Mouse (Mus musculus): ENCODE measurements around the gene Acta2.

Gene Acta2

DNA sequence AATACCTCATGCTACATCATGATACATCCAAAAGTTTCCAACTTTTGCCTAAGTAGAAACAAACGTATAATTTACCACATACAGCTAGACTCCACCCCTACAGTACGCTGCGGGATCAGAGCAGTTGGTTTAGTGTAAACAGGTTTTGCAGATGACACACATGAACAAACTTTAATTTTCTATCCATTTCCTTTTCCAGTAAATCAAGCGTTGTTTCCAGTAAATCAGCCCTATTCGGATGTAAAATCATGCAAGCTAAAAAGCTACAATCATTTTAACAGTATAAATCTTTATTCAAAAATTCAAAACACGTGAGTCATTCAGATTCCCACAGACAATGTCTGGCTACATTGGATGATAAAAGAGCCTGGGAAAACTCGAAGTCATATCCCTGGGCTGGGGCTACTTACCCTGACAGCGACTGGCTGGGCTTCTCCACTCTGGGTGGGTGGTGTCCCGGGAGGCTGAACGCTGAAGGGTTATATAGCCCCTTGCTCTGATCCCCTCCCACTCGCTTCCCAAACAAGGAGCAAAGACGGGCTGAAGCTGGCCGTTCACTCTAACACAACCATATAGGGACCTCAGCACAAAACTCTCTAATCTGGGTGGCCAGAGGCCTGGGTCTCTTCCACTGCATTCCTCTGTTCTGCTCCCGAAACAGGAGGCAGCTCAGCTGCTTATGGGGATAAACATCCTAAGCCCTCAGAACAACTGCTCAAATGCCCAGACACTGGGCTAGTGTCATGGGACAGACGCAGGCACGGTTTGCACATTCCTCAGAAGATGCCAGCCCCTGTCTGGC lies at the start of gene Acta2:
Gene Acta2 (minus strand): TSS at position 711 of the 802 bp plus-strand sequence.
- DNase-seq, result no peak

DNA sequence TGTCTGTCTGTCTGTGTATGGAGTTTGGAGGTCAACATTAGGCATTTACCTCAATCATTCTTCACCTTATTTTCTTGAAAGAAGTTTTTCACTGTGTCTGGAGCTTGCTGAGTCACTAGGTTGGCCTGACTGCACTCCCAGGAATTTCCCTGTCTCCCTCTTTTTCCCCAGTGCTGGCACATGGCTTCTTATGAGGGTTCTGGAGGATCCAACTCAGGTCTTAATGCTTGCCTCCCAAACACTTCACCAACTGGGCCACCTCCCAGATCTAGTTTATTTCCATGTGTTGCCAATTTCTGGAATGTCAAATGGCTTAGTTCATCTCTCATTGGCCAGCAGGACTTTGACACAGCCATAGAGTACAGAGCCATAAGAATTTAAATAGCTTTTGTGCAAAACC lies 49.5 kb upstream of the Acta2 start:
- DNase-seq, result no peak

DNA sequence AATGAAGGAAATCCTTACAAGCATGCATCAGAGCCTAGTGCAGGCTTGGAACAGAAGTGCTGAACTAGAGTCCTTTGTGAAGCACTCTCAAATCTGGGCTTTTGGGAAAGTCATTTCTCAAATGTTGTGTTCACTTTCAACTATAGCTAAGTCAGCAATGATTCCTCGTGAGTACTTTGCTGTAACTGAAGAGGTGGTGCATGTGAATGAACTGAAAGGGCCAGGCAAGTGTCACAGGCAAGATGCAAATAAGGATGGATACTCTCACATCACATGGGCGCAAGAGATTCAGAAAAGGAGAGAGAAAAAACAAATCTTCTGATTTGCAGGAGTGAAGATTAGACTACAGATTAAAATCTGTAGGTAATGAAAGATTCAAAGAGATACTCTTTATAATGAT lies 45.0 kb upstream of the Acta2 start:
- no peak for DNase-seq

DNA sequence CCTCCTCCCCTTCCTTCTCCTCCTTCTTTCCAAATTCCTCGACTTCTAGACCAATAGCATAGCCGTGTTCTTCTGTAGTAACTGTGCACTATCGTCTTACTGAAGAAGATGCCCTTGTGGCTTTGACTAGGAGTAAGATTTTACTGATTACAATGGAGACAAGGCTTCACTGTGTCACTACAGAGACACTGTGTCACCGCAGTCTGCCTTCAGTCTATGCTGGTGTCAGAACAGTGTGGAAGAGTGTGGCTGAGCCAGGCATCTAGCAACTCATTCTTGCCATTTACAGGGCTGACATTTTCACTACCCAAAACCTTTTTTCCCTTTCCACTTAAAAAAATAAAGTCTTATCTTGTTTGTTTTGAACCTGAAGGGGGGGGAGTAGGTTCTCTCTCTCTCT lies 43.8 kb upstream of the Acta2 start:
- DNase-seq, result no peak

DNA sequence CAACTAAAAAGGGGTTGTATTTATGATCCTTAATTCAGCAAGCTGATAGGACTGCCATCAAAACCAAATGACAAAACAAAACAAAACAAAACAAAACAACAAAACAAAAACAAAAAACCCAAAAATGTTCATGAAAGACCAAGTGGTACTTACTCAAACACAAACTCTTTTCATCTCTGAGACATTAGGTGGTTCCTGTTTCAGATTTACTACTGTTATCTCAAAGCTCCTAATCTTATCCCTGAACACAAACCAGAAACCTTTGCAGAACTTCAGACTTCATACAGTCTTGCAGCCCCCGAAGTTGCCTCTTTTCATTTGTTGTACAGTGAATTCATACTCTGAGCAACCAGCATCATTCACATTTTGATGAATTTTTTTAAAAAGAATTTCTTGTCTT lies 43.1 kb upstream of the Acta2 start:
- DNase-seq, result no peak

DNA sequence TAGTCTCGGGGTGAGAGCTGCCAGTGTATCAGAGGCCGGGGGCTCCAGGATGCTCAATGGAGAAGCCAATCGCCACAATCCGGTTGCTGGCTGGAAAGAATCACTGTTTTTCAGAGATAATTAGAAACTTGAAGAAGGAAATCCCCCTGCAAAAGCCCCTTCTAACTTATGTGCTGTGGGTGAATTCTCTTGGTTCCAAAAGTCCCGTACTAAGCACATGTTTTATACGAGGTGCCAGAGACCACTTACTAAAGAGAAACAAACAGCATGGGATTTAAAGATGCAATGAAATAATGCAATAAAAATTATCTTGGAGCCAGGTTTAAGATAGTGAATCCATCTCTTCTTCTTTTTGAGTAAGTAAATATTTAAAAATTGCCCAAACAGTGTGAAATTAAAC lies 40.1 kb upstream of the Acta2 start:
- no peak for DNase-seq

DNA sequence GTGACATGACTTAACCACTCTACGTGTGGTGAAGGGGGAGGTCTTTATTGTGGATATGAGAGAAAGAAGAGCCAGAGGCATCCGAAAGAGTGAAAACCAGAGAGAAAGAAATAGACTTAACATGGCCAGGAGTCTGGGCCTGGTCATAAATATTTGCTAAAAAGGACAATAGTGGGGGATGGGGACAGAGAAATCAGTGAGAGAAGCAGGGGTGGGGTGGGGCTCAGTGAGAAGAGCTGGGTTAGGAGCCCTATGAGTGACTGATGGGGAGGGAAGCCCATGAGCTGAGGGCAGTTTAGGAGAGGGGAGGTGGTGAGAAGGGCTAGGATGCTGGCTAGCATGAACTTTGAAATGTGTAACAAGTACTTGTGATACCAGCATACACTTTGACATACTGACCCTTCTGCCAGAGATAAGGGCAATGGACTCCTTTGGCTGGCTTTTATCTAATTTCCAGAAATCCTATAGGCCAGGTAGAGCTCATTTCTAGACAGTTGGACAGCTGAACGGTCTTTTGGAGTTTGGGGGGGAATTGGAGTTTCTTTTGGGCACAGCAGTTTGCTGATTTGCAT lies 38.1 kb upstream of the Acta2 start:
- DNase-seq, result no peak

DNA sequence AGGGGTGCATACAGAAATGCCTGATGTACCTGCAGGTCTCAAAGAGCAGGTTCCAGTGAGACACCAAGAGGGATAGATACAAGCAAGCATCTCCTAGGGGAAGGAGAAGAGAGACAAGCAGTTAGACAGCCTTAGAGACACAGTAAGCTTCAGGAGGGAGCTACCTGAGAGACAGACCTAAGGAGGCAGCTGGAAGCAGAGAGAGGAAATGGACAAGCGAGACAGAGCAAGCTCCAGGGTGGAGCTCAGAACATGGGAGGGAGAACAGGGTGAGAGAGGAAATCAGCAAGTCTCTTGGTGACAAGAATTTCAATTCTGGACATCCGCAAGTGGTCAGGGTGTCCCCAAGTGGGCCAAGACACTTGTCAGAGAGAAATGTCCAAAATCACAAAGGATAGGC lies 37.3 kb upstream of the Acta2 start:
- no peak for DNase-seq

DNA sequence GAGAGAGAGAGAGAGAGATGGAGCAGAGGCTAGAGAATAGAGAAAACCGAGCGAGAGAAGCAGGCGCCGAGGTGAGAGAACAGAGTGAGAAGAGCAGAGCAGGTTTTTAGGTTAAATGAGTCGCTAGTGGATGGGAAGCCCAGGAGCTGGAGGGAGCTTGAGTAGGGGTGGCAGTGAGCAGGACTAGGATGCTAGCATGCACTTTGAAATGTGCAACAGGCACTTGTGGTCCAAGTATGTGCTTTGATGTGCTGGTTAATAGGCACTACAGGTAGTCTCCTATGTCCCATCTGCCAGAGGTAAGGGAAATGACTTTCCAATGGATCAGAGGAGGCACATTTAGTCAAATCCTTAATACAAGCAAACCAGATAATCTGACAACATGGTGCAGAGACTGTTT lies 36.6 kb upstream of the Acta2 start:
- no peak for DNase-seq

DNA sequence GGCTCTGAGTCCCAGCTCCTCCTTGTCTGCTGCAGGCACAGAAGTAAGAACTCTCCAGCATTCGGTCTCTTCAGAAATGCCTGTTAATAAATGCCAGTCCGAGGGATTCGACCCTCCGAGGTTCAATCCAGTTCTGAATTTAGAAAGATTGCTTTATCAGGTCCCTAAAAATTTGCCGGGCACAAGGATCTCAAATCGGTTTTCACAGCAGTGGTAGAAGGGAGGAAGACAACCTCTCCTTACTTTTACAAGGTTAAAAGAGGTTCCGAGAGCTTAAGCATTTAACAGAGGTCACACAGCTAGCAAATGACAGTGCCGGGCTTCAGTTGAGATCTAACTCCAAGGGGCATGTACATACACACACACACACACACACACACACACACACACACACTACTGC lies 36.0 kb upstream of the Acta2 start:
- no peak for DNase-seq

DNA sequence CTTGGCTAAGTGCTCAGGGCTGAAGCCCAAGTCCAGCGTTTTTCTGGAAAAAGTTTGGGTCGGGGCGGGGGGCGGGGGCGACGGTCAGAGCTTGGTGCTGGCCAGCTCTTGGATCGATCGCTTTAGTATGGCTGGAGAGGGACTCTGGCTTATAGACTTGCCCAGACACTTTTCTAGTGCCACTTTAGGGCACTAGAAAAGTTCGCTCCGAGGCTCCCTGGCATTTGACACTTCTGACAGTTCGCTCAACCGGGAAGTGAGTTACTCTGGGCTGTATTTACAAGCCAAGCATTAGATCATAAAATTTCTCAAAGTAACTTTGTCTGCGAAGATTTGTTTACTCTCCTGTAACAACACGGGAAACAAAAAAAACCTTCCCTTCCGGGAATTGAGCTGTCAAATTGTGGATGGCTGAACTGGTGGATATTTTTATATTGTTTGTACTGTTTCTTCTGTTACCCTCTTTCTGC lies 35.5 kb upstream of the Acta2 start:
- peak; percentile 50 to 63 for DNase-seq

DNA sequence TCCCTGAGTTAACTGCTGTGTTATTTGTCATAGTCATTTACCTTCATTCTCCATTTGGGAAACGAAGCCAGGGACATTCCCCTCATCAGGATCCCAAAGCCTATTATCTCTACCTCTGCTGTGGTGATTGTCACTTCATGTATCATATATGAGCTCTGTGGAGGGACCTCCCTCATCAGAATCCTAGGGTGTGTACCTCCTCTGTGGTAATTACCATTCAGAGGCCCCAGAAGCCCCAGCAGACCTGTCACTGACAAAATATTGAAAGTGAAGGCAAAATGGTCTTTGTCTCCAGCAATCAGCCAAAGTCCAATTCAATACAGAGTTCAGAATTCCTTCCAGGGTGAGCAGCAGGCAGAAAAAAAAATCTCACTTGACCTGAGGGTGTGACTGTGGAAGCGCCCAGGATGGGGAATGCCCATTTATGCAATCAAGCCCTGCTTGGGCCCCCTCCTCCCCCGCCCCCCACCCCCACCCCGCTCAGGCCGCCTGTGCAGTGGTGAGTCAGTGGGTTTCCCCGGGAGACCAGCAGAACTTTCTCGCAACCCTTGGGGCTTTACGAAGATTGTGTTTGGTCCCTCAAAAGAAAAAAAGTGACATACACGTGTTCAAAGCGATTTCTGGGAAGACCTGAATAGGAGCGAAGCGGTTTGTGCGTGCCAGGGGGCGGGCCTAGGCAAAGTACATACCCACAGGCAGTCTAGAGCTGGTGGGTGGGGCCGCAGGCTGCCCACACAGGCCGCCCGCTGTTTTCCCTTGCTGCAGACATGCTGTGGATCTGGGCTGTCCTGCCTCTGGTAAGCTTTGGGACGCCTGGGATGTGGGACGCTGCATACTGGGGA lies 34.8 kb upstream of the Acta2 start, which contains the start of gene Fas:
Gene Fas (plus strand): TSS at position 719 of the 842 bp plus-strand sequence.
- DNase-seq, result peak; percentile 92 to 93

DNA sequence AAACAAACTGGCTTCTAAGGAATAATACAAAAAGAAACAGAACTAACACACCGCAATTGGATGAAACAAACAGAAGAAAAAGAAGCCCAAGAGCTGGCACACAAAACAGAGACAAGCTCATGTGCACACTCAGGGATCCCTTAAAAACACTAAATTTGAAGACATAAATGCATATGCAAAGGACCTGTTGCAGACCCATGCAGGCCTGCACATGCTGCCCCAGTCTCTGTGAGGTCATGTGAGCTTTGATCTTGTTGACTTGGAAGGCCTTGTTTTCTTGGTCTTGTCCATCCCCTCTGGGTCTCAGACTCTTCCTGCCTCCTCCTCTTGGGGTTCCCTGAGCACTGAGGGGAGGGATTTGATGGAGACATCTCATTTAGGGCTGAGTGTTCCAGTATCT lies 33.3 kb upstream of the Acta2 start:
- no peak for DNase-seq

DNA sequence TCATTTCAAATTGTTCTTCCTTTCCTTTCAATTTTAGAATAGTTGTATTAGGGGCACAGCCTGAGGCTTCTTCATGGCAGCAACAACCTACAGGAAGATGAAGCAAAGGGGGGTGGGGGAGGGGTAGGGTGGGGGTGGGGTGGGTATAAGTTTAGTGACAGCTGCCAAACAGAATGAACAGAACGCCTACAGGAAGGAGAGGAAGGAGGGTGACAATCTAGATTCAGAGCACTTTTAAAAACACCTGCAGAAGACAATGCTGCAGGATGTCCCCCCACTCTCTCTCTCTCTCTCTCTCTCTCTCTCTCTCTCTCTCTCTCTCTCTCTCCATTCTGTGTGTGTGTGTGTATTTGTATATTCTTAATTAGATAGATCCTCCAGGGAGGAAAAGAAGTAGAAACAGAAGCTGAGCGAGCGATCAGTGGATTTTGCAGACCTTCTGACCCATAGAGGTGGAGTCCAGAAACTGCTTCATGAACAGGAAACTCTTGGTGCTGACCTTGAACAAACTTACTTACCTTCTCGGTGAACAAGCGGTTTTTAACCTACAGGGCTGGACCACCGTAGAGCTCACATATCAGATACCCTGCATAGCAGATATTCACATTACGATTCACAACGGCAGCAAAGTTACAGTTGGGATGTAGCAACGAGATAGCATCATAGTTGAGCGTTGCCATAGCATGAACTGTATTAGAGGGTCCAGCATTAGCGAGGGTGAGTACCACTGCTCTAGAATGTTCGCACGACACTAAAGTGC lies 32.4 kb upstream of the Acta2 start:
- no peak for DNase-seq

DNA sequence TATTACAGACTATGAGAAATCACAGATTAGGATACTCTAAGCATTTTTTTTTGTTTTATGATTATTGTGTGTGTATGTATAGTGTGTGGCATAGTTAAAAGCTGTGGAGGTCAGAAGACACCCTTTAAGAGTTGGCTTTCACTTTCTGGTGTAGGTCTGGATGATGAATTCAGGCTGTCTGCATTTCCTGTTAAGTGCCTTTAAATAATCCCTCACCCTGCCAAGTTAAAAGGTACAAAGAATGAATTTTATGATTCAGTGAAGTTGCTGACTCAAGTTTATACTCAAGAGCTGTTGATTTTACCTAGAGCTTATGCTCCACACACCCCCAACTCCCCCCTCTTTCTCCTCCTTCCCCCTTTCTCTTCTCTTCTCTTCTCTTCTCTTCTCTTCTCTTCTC lies 31.8 kb upstream of the Acta2 start:
- no peak for DNase-seq

DNA sequence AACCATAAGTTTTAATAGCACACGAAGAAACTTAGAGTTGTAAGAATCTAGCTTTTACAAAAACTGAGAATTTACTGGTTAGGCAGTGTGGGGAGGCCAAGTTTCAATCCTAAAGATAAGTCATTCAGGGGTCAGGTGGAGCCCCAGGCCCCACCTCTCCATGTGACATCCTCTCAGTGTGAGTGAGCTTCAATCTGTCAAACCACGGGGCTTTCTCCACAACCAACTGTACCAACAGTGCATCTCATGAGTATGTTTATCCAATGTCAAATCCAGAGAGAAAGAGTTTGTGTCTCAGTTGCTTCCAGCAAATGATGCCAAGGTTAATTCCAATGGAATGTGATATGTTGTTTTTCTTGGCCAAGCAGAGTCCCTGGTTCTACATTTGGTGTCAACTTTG lies 29.4 kb upstream of the Acta2 start:
- no peak for DNase-seq

DNA sequence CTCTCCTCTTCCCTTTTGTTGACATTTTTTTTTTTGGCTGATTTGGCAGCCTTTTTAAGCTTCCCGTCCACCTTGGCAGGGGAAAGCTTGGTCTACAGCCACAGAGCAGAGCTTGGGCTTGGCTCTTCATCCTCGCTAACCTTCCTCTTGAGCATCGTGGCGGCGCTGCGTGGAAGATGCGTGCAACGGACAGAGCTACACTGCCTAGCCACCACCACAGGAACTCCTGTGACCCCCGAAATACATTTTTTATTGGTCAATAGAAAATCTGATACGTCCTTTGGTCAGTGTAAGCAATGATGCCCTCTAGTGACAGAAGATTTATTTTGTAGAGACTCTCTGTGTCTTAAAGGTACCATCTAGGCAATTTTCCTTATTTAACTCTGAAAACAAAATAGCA lies 29.0 kb upstream of the Acta2 start:
- peak in 1 of 2 experiments; percentile 18 for DNase-seq

DNA sequence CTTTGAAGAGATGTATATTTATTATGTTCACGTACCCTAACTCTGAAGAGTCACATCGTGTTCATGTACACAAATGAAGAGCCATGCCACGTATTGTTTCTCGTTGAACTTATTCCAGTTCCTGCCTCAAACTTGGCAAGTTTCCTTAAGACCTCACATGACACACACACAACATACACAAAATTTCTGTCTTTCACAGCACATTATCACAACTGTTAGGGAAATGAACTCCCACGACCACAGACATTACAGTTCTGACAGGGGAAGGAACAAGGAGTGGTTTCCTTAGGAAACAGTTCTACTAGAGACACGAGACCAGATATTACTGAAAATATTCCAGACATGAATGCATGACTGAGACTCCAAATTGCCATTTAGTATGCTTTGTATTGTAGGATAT lies 28.2 kb upstream of the Acta2 start:
- DNase-seq, result peak; percentile 14 to 49

DNA sequence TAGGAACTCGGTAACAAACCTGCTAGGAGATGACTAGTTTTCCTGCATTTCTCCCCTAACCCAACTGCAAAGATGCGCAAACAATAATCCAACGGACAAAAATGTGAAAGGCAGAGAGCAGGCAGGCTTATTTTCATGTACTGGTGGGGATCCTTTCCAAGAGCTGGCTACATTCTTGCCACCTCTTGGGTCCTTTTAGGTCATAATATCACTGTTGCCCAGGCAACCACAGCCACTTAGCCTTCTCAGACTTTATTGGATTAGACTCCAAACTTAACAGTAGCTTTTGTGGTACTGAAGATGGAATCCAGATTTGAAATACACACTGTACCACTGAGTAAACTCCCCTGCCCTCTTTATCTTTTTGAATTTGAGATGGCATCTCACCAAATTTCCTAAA lies 22.7 kb upstream of the Acta2 start:
- DNase-seq, result no peak

DNA sequence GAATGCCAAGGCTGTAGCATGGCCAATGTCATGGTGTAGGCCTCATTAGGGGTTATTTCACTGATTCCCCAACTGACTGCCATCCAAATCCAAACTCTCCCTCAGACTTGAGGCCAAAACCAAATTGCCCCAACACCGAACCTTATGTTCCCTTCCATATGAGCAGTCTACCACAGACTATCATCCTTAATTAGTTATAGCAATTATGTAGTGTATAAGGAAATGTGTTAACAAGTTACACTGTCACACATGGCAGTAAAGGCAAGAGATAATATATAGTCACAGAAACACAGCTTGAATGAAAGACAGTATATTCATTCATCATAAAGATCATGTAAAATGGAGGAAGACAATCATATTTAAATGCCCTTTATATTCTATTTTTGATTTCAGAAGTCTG lies 17.7 kb upstream of the Acta2 start:
- DNase-seq, result no peak

DNA sequence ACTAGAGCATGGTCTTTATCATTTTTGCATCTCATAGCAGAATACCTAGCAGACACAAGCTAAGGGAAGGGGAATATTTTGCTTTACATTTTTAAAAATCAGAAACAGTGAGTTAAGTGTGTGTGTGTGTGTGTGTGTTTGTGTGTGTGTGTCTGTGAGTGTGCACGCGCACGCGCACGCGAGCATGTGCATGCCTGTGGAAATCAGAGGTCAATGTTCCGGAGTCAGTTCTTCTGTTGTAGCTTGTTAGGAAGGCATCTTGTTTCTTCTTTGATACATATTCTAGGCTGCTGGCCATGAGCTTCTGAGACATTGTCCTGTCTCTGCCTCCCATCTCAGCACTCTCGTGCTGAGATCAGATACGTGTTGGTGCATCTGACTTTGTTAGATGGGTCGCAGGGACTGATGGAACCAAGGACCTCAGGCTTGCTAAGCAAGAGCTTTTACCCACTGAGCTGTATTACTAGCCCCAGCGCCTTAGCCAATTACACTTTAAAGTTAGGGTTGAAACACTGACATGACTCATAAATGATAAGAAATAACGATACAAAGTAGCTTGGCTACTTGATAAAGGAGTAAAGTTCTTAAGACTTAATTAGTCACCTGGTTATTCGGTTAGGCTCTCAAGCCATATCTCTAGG lies 15.6 kb upstream of the Acta2 start:
- DNase-seq, result no peak

DNA sequence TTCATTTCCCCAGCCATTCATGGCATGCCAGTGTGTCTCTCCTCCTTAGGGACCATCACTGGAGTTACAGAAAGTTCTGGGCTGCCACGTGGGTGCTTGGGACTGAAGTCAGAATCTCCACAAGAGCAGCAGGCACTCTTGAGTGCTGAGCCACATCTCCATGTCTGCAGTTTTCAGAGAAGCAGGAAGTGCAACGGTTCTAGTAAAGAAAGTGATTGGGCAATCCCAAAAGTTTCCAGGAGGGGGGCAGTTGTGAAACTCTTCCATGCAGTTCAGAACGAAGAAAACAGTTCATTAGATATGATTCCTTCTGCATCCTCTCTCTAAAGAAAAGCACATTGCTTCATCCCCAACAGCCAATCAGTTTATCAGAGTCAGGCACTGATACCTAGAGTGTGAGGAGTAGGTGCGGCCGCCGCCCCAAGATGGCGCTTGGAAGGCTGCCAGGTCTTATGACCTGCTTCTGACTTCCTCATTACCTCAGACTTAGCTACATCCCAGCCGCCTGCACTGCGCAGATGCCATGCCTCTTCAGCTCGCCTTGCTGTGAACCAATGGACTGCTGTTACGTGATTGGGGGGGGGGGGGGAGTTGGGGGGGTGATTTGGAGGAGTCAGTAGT lies 14.8 kb upstream of the Acta2 start:
- DNase-seq, result no peak

Data from kidney, postnatal 36 days (tissue).